Comparison of ENCODE assay signal across 19 mouse cellular contexts in genomic region chr10:30091549-30091948, GRCm38 (mm10).
"Had no signal": no experiment of that assay in that cellular context is flagged by ENCODE, and none has a peak within 500 bp of the region (broad histone marks: within the 10 kb centered on the region; RNA-seq: fewer than 3 reads in every experiment).

No protein-coding gene starts in this region.

- H3K4me2 ChIP-seq: liver, embryonic 13.5 days; neural tube, embryonic 12.5 days; neural tube, embryonic 15.5 days had no signal

- H3K27me3 ChIP-seq: liver, embryonic 13.5 days; neural tube, embryonic 12.5 days; neural tube, embryonic 15.5 days had no signal

- H3K9ac ChIP-seq: liver, embryonic 13.5 days; neural tube, embryonic 12.5 days; neural tube, embryonic 15.5 days had no signal

- H3K9me3 ChIP-seq: liver, embryonic 13.5 days; neural tube, embryonic 12.5 days; neural tube, embryonic 15.5 days had no signal

- DNase-seq: kidney, adult 18-20 months; kidney, postnatal 25 days; layer of hippocampus, postnatal 36 days; liver, embryonic 13.5 days; lung, adult 2 months; lung, postnatal 14 days; lung, postnatal 4 days; right cerebral cortex, adult 18-20 months; right cerebral cortex, postnatal 14 days; right cerebral cortex, postnatal 4 days; thymus, adult 2 months; thymus, postnatal 14 days; thymus, postnatal 4 days had no signal

- H3K36me3 ChIP-seq: liver, embryonic 13.5 days; neural tube, embryonic 12.5 days; neural tube, embryonic 15.5 days had no signal

- H3K27ac ChIP-seq: kidney, postnatal 0 days; layer of hippocampus, adult 2 months; left cerebral cortex, adult 2 months; liver, embryonic 13.5 days; neural tube, embryonic 12.5 days; neural tube, embryonic 15.5 days; stomach, postnatal 0 days had no signal

- H3K4me3 ChIP-seq: layer of hippocampus, adult 2 months; left cerebral cortex, adult 2 months; liver, embryonic 13.5 days; neural tube, embryonic 12.5 days; neural tube, embryonic 15.5 days had no signal

- H3K4me1 ChIP-seq: liver, embryonic 13.5 days; neural tube, embryonic 12.5 days; neural tube, embryonic 15.5 days had no signal
